Mouse (Mus musculus) hindbrain, embryonic 16.5 days (tissue): ENCODE data around the gene Sptssb. TPM values are rescaled to one million over a fixed set of nuclear protein-coding genes. Genes with fewer than 3 reads are reported as not detected.

Source experiments
- ATAC-seq: fragments of 200-750 bp; cut with Nextera tagmentation; 2 replicates; pipeline ENCODE4 v1.8.0; 2017; ENCODE audit warnings: moderate TSS enrichment, moderate library complexity
- H3K27ac ChIP-seq: fragments of 300-500 bp; sonication (generic); 2 replicates; pipeline ENCODE4 v1.5.1; 2014; ENCODE audit warnings: low read depth, mild to moderate bottlenecking, control low read depth, low read length, moderate library complexity
- H3K27me3 ChIP-seq: fragments of 300-500 bp; sonication (generic); replicated peaks from 2 replicates; pipeline ENCODE4 v1.6.1; 2014; ENCODE audit warnings: low read length; ENCODE audit not compliant: control insufficient read depth, insufficient read depth
- H3K36me3 ChIP-seq: fragments of 300-500 bp; sonication (generic); 2 replicates; pipeline ENCODE4 v1.6.1; 2014; ENCODE audit warnings: mild to moderate bottlenecking, low read length, moderate library complexity, mixed read lengths; ENCODE audit not compliant: control insufficient read depth, insufficient read depth
- H3K4me1 ChIP-seq: fragments of 300-500 bp; sonication (generic); 2 replicates; pipeline ENCODE4 v1.6.1; 2014; ENCODE audit warnings: low read depth, low read length; ENCODE audit not compliant: control insufficient read depth, insufficient read depth
- H3K4me2 ChIP-seq: fragments of 300-500 bp; sonication (generic); 2 replicates; pipeline ENCODE4 v1.6.1; 2014; ENCODE audit warnings: mild to moderate bottlenecking, low read length, control low read depth, moderate library complexity
- H3K4me3 ChIP-seq: fragments of 300-500 bp; sonication (generic); 2 replicates; pipeline ENCODE4 v1.5.1; 2014; ENCODE audit warnings: mild to moderate bottlenecking, low read length, control low read depth, moderate library complexity
- H3K9ac ChIP-seq: fragments of 300-500 bp; sonication (generic); 2 replicates; pipeline ENCODE4 v1.6.1; 2014; ENCODE audit warnings: low read depth, mild to moderate bottlenecking, control low read depth, low read length, moderate library complexity
- H3K9me3 ChIP-seq: fragments of 300-500 bp; sonication (generic); 2 replicates; pipeline ENCODE4 v1.6.1; 2014; ENCODE audit warnings: mild to moderate bottlenecking, low read length, moderate library complexity; ENCODE audit not compliant: control insufficient read depth
- WGBS: fragments of 180-500 bp; shearing (Covaris S2); extraction: QIAGEN DNeasy Blood & Tissue Kit; methylation state at CpG from one replicate; pipeline ENCODE4 v1.1.7; 2014; 5-methylcytosine and 5-hydroxymethylcytosine counted together
- polyA plus RNA-seq: library from polyadenylated mRNA; unstranded; fragments of >200 nt; fragmentation: Nextera tagmentation; extraction: Ambion mirVana; gene quantifications from 2 replicates; pipeline ENCODE4 v1.2.1, GENCODE M21; 2015

Sptssb gene
- polyA plus RNA-seq, 1 experiment from 2014 or later = 2.1 TPM

DNA sequence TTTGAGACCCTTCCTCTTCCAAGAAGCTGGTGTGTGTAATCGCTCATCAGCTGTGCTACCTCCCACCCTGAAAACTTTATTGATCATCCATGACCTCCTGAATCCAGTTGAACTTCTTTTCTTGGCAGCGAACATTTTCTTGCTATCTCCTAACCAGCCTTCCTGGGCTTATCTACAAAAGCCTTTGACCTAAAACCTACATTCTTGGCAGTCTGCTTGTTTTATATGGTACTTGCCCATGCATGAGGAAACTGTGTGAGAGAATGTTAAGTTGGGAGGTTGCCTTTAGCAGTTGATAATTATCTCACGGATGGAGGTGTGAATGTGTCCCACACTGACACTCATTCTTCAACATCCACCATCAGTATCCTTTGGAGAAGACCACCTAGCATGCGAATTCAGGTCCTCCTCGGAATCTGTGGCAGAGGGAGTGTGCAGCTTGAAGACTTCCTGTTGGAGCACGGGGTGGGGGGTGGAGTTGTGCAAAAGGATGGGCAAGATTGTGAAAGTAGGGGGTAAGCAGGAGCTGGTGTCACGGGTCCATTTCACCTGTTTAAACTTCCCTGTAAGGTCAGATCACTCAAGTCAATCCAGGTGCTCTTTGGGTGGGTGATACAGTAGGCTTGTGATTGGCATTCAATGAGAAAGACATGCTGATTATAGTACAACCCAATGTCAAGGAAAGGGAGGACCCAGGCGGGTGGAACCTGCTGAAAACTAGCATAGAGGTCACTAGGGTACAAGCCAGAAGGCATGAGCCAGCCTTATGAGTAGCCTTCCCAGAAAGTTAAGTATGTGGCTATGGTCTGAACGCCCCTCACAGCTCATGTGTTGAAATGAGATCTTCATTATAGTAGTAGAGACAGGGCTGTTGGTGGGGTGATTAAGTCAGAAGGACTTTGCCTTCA lies 32.7 kb upstream of the Sptssb start:
- Histone ChIP-seq H3K36me3 (no peaks in the 10 kb centered on the region), H3K4me1 (no peaks in the 10 kb centered on the region), H3K27ac (no peak overlapping the region), H3K9ac (no peak overlapping the region), H3K4me2 (no peak overlapping the region), H3K27me3 (no peaks in the 10 kb centered on the region), H3K4me3 (no peak overlapping the region), H3K9me3 (no peaks in the 10 kb centered on the region)
- WGBS = 87% methylated on average over 9 of the region's 9 CpGs
- ATAC-seq = no peak

DNA sequence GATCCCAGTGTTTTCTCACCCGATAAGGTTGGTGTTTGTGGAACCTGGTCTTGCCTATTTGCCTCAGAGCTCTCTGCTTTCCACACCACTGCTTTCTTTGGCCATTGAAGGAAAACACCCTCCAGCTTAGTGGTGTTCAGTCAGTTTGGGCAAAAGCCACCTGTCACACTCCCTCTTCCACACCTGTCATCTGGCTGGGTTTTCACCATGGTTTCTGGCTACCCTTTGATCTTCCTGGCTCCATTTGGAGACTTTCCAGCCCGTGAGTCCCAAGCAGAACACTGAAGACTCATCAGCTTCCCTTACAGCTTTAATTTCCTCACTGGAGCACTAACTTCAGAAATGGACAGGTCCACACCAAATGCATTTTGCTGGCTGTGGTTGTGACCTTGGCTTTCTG lies 26.1 kb upstream of the Sptssb start:
- no peak overlapping the region for H3K27ac ChIP-seq
- no peaks in the 10 kb centered on the region for H3K9me3 ChIP-seq
- WGBS = 71% methylated on average over 2 of the region's 2 CpGs
- no peaks in the 10 kb centered on the region for H3K27me3 ChIP-seq
- H3K4me3 ChIP-seq = no peak overlapping the region
- no peaks in the 10 kb centered on the region for H3K36me3 ChIP-seq
- H3K4me1 ChIP-seq = no peaks in the 10 kb centered on the region
- no peak overlapping the region for H3K4me2 ChIP-seq
- ATAC-seq = no peak
- no peak overlapping the region for H3K9ac ChIP-seq

DNA sequence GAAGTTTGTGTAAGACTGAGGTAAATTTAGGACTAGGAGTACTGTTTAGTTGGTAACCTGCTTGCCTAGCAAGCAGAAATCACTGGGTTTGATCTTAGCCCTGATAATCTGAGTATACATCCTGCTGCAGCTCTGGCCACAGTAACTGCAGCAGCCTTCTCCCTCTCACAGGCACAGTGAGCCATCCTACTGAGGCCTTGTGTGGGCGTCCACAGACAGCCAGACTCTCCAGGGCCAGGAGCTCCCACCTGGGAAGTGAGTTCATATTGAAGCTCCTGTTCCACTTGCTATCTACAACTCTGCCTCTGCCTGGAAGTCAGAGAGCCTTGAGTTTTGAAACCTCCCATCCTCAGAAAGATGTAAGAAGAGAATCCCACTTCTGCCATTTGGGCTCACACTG lies 24.0 kb upstream of the Sptssb start:
- Histone ChIP-seq H3K9ac (no peak overlapping the region), H3K27me3 (no peaks in the 10 kb centered on the region), H3K27ac (no peak overlapping the region), H3K9me3 (no peaks in the 10 kb centered on the region), H3K36me3 (no peaks in the 10 kb centered on the region), H3K4me2 (no peak overlapping the region), H3K4me3 (no peak overlapping the region), H3K4me1 (no peaks in the 10 kb centered on the region)
- ATAC-seq = no peak
- 73% methylated on average over 1 of the region's 1 CpGs for WGBS

DNA sequence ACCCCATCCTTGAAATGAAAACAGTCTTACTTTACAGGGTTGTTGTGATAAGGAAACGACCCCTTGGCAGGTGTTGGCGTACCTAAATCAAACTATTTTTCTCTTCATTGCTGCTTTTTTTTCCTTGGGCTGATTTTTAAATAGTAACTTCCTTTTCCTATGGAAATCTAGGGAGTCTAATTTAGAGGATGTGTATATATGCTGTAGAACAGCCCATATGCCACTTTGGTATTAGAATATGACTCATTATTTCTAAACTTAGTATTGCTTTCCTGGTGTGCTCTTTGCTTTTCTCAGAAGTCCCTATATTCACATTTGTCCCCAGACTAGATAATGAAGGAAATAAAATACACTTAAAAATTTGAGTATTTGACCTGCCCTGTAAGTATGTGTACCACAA lies 17.8 kb upstream of the Sptssb start:
- no peak overlapping the region for H3K4me2 ChIP-seq
- H3K4me3 ChIP-seq = no peak overlapping the region
- H3K9me3 ChIP-seq = no peaks in the 10 kb centered on the region
- H3K9ac ChIP-seq = no peak overlapping the region
- WGBS = 89% methylated on average over 2 of the region's 2 CpGs
- H3K36me3 ChIP-seq = no peaks in the 10 kb centered on the region
- H3K4me1 ChIP-seq = no peaks in the 10 kb centered on the region
- no peak overlapping the region for H3K27ac ChIP-seq
- H3K27me3 ChIP-seq = no peaks in the 10 kb centered on the region
- no peak for ATAC-seq

DNA sequence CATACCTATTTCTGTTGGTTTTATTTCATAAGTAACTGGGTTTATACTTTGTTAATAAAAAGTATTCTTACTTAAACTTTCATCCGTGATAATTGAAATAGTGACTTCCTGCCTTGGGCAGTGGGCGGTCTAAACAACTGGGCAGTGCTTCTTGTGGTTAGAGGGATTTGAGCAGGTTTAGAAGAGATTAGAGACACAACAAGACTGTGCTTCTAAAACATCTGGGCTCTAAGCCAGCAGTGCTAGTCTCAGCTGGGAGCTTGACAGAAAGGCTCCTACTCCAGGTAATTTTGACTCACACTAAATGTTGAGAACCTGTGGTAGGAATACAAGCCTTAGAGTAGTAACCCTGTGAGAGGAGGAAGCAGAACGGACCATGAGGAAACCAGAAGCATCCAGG lies 15.0 kb upstream of the Sptssb start:
- H3K27me3 ChIP-seq = no peaks in the 10 kb centered on the region
- WGBS = 81% methylated on average over 3 of the region's 3 CpGs
- H3K36me3 ChIP-seq = no peaks in the 10 kb centered on the region
- no peak overlapping the region for H3K9ac ChIP-seq
- H3K4me3 ChIP-seq = no peak overlapping the region
- no peak for ATAC-seq
- H3K4me2 ChIP-seq = no peak overlapping the region
- no peaks in the 10 kb centered on the region for H3K9me3 ChIP-seq
- no peaks in the 10 kb centered on the region for H3K4me1 ChIP-seq
- no peak overlapping the region for H3K27ac ChIP-seq

DNA sequence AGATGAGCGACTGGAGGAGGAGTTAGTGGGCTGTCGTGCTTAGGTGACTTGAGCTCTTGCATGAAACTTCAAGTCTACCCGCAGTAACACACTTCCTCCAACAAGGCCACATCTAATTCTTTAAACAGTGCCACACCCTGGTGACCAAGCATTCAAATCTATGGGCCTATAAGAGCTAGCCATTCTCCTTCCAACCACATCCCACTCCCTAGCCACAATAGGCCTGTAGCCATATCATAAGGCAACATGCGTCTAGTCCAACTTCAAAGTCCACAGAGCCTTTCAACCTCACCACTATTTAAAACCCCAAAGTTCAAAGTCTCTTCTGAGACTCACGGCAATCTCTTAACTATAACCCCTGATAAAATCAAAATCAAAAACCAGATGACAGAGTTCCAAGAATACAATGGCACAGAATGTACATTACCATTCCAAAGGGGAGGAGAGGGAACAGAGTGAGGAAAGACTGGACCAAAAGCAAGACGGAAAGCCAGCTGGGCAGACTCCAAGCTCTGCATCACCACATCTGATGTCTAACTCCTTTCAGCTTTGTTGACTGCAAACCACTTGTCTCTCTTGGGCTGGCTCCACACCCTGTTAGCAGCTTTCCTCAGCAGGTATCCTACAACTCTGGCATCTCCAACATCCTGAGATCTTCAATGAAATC lies 13.1 kb upstream of the Sptssb start:
- no peaks in the 10 kb centered on the region for H3K27me3 ChIP-seq
- no peak overlapping the region for H3K27ac ChIP-seq
- H3K9me3 ChIP-seq = no peaks in the 10 kb centered on the region
- H3K4me1 ChIP-seq = no peaks in the 10 kb centered on the region
- no peaks in the 10 kb centered on the region for H3K36me3 ChIP-seq
- no peak overlapping the region for H3K9ac ChIP-seq
- H3K4me2 ChIP-seq = no peak overlapping the region
- no peak for ATAC-seq
- H3K4me3 ChIP-seq = no peak overlapping the region
- WGBS = 83% methylated on average over 6 of the region's 6 CpGs

DNA sequence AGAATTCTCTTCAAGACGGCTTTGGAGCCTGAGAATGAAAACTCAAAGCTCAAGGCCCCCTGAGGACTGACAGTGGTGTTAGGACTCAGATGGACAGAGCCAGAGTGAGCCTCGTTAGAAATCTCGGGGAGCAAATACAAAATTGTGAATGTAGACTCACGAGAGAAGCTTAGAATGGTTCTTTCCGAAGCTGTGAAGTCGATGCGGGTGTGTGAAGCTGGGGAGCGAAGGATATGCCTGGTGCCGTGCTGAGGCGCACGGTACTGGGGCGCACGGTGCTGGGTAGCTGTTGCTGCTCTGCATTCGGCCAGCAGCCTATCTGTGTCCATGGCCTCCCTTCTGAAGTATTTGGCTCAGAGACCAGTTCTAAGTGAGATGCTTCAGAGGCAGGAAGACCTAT lies 11.4 kb upstream of the Sptssb start:
- no peaks in the 10 kb centered on the region for H3K4me1 ChIP-seq
- H3K4me3 ChIP-seq = no peak overlapping the region
- H3K27me3 ChIP-seq = no peaks in the 10 kb centered on the region
- H3K27ac ChIP-seq = no peak overlapping the region
- no peaks in the 10 kb centered on the region for H3K36me3 ChIP-seq
- H3K9me3 ChIP-seq = no peaks in the 10 kb centered on the region
- 88% methylated on average over 14 of the region's 14 CpGs for WGBS
- no peak overlapping the region for H3K9ac ChIP-seq
- no peak overlapping the region for H3K4me2 ChIP-seq
- no peak for ATAC-seq

- H3K4me3 ChIP-seq = no peak overlapping the region
- H3K9me3 ChIP-seq = no peaks in the 10 kb centered on the region
- no peak overlapping the region for H3K4me2 ChIP-seq
- WGBS = 83% methylated on average over 8 of the region's 8 CpGs
- no peaks in the 10 kb centered on the region for H3K27me3 ChIP-seq
- no peaks in the 10 kb centered on the region for H3K36me3 ChIP-seq
- ATAC-seq = no peak
- no peak overlapping the region for H3K27ac ChIP-seq
- H3K4me1 ChIP-seq = no peaks in the 10 kb centered on the region
- H3K9ac ChIP-seq = no peak overlapping the region
Measured at GRCm38 (mm10) chr3:69869702-69870101, 10.0 kb upstream of the Sptssb start.

GRCm38 (mm10) chr3:69861789-69862395 lies 2.2 kb upstream of the Sptssb start:
- 0 out of 2 replicates have a peak, but pooled peaks have one; percentile 1 for ATAC-seq
- Histone ChIP-seq H3K4me3 (peak overlapping the region; percentile 58), H3K4me1 (0 out of 2 replicates have a peak, but pooled peaks cover 3% of the 10 kb centered on the region), H3K9ac (no peak overlapping the region), H3K27me3 (no peaks in the 10 kb centered on the region; the same call in 1 of the 2 replicates), H3K36me3 (no peaks in the 10 kb centered on the region), H3K4me2 (peak overlapping the region; percentile 98), H3K27ac (no peak overlapping the region), H3K9me3 (no peaks in the 10 kb centered on the region)
- WGBS = 59% methylated on average over 9 of the region's 9 CpGs
